Mouse (Mus musculus): ENCODE results near the gene Ccni.
A peak's percentile ranks its signal among the peaks of the same experiment; 100 is the strongest.

DNA sequence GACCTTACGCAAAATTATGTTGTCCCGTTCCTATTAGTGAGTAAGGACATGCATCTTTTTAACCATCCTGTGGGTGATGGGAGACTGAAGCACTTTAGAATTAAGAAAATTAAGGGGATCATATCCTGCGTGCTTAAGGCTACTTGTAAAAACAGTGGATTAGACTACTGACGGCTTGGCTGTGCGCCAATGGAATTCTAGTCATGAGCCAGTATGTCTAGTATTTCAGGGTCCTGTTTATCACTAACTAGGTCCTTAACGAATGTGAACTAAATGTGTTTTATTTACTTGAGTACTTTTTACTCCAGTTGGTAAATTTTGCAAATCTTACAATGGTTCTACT lies 682 bp upstream of the Ccni start:
- no peak for TF ChIP-seq RAD21 (IDR thresholded peaks at IDR 0.05; ENCODE audit: low read depth, low read length)
- TF ChIP-seq TBP (conservative IDR thresholded peaks at IDR 0.05; ENCODE audit: low read depth, low read length): no peak
- TF ChIP-seq CTCF (conservative IDR thresholded peaks at IDR 0.05 in 1 of 2, IDR thresholded peaks at IDR 0.05 in 1 of 2; ENCODE audit: low read depth in 2 of 2, low read length in 2 of 2): no peak
- no peak for TF ChIP-seq NRF1 (IDR thresholded peaks at IDR 0.05; ENCODE audit: low read depth, low read length)
- TF ChIP-seq RCOR1 (conservative IDR thresholded peaks at IDR 0.05; ENCODE audit: low read depth, low read length): no peak
- TF ChIP-seq USF1 (IDR thresholded peaks at IDR 0.05; ENCODE audit: low read depth, low read length): no peak
- no peak for TF ChIP-seq POLR2A (IDR thresholded peaks at IDR 0.05; ENCODE audit: low read depth, low read length)
- 0 out of 2 replicates have a peak, but pooled peaks have one; percentile 5 for TF ChIP-seq EP300 (IDR thresholded peaks at IDR 0.05; ENCODE audit: low read length)
- no peak for TF ChIP-seq HCFC1 (IDR thresholded peaks at IDR 0.05; ENCODE audit: low read depth, low read length)
- TF ChIP-seq TCF12 (IDR thresholded peaks at IDR 0.05; ENCODE audit: low read depth, low read length): no peak

All from CH12.LX (cell line).